Mouse (Mus musculus): ENCODE results near the gene Ap2a1.

Gene Ap2a1

GRCm38 (mm10) chr7:44850789-44851624 lies 78.3 kb downstream of the Ap2a1 start:
- DNase-seq (ENCODE audit: low read depth, low spot score): no peak

Measured in mesoderm, embryonic 11.5 days (tissue).